Mouse (Mus musculus) stomach, postnatal 0 days (tissue): ENCODE measurements around the gene Tcerg1l. TPM values are rescaled to one million over a fixed set of nuclear protein-coding genes. Genes with fewer than 3 reads are reported as not detected.

Source experiments
- ATAC-seq: fragments of 200-750 bp; cut with Nextera tagmentation; 2 replicates; pipeline ENCODE4 v1.8.0; 2017; ENCODE audit not compliant: low FRiP score, low TSS enrichment
- DNase-seq: peaks from one replicate; pipeline ENCODE4 v3.0.0-alpha.2; 2016; ENCODE audit warnings: low spot score
- H3K27ac ChIP-seq: fragments of 300-500 bp; sonication (generic); replicated peaks from 2 replicates; pipeline ENCODE4 v1.5.1; 2014; ENCODE audit warnings: mild to moderate bottlenecking, control low read depth
- H3K27me3 ChIP-seq: fragments of 300-500 bp; sonication (generic); 2 replicates; pipeline ENCODE4 v1.6.1; 2014; ENCODE audit warnings: low read length; ENCODE audit not compliant: control insufficient read depth, insufficient read depth
- H3K36me3 ChIP-seq: fragments of 300-500 bp; sonication (generic); 2 replicates; pipeline ENCODE4 v1.6.1; 2014; ENCODE audit warnings: low read length, mixed read lengths; ENCODE audit not compliant: control insufficient read depth, insufficient read depth
- H3K4me1 ChIP-seq: fragments of 300-500 bp; sonication (generic); replicated peaks from 2 replicates; pipeline ENCODE4 v1.6.1; 2014; ENCODE audit warnings: antibody characterized with exemption; ENCODE audit not compliant: control insufficient read depth, insufficient read depth
- H3K4me2 ChIP-seq: fragments of 300-500 bp; sonication (generic); replicated peaks from 2 replicates; pipeline ENCODE4 v1.6.1; 2014; ENCODE audit warnings: low read depth, mild to moderate bottlenecking, control low read depth, moderate library complexity
- H3K4me3 ChIP-seq: fragments of 300-500 bp; sonication (generic); 2 replicates; pipeline ENCODE4 v1.5.1; 2014; ENCODE audit warnings: low read depth, low read length, control low read depth
- H3K9ac ChIP-seq: fragments of 300-500 bp; sonication (generic); 2 replicates; pipeline ENCODE4 v1.6.1; 2014; ENCODE audit warnings: mild to moderate bottlenecking, low read length, control low read depth, mixed read lengths
- H3K9me3 ChIP-seq: fragments of 300-500 bp; sonication (generic); 2 replicates; pipeline ENCODE4 v1.6.1; 2016; ENCODE audit warnings: low read length; ENCODE audit not compliant: control insufficient read depth
- CTCF ChIP-seq: IDR thresholded peaks from 2 replicates; pipeline ENCODE4 v1.5.1; 2016; ENCODE audit warnings: antibody characterized with exemption, low read depth, mild to moderate bottlenecking, moderate library complexity
- EP300 ChIP-seq: optimal IDR thresholded peaks from 2 replicates; pipeline ENCODE3; 2016; ENCODE audit warnings: antibody characterized with exemption
- WGBS: fragments of 180-500 bp; shearing (Covaris S2); extraction: QIAGEN DNeasy Blood & Tissue Kit; methylation state at CpG from one replicate; pipeline ENCODE4 v1.1.7; 2014; 5-methylcytosine and 5-hydroxymethylcytosine counted together
- polyA plus RNA-seq: library from polyadenylated mRNA; unstranded; fragments of >200 nt; fragmentation: Nextera tagmentation; extraction: Ambion mirVana; gene quantifications from 2 replicates; pipeline ENCODE4 v1.2.1, GENCODE M21; 2015

The Tcerg1l gene
- polyA plus RNA-seq, 1 experiment from 2014 or later, result 0.19 TPM

- no peaks in the 10 kb centered on the region for H3K9me3 ChIP-seq
- TF ChIP-seq EP300 (no peak), CTCF (no peak)
- peak overlapping the region; percentile 60 for H3K4me2 ChIP-seq
- no peak overlapping the region for H3K9ac ChIP-seq
- H3K4me3 ChIP-seq, result peak overlapping the region; percentile 35
- WGBS, result under 1% methylated on average over 29 of the region's 41 CpGs
- no peaks in the 10 kb centered on the region for H3K36me3 ChIP-seq
- H3K27me3 ChIP-seq, result peaks cover 9% of the 10 kb centered on the region; the same call in 1 of the 2 replicates
- ATAC-seq (no peak), DNase-seq (peak; percentile 70)
- H3K27ac ChIP-seq, result no peak overlapping the region
- peaks cover 3% of the 10 kb centered on the region; the same call in 1 of the 2 replicates for H3K4me1 ChIP-seq
Measured at GRCm38 (mm10) chr7:138396863-138397484, 556 bp downstream of the Tcerg1l start.

- 31% methylated on average over 13 of the region's 13 CpGs for WGBS
- DNase-seq (no peak), ATAC-seq (no peak)
- TF ChIP-seq EP300 (no peak), CTCF (no peak)
- Histone ChIP-seq H3K36me3 (no peaks in the 10 kb centered on the region), H3K27ac (no peak overlapping the region), H3K4me2 (no peak overlapping the region), H3K4me1 (peaks cover 3% of the 10 kb centered on the region; the same call in 1 of the 2 replicates), H3K9me3 (no peaks in the 10 kb centered on the region), H3K4me3 (no peak overlapping the region), H3K27me3 (peaks cover 9% of the 10 kb centered on the region; the same call in 1 of the 2 replicates), H3K9ac (no peak overlapping the region)
Measured at GRCm38 (mm10) chr7:138396109-138396862, 1.2 kb downstream of the Tcerg1l start.

GRCm38 (mm10) chr7:138389941-138390340, 7.6 kb downstream of the Tcerg1l start:
- Histone ChIP-seq H3K9ac (no peak overlapping the region), H3K4me2 (no peak overlapping the region), H3K36me3 (no peaks in the 10 kb centered on the region), H3K27me3 (no peaks in the 10 kb centered on the region), H3K9me3 (no peaks in the 10 kb centered on the region), H3K4me1 (no peaks in the 10 kb centered on the region), H3K27ac (no peak overlapping the region), H3K4me3 (no peak overlapping the region)
- TF ChIP-seq EP300 (no peak), CTCF (no peak)
- 94% methylated on average over 6 of the region's 6 CpGs for WGBS
- ATAC-seq (no peak), DNase-seq (no peak)

GRCm38 (mm10) chr7:138389071-138389470, 8.5 kb downstream of the Tcerg1l start:
- TF ChIP-seq EP300 (no peak), CTCF (no peak)
- 63% methylated on average over 3 of the region's 3 CpGs for WGBS
- Histone ChIP-seq H3K4me2 (no peak overlapping the region), H3K36me3 (no peaks in the 10 kb centered on the region), H3K27ac (no peak overlapping the region), H3K4me3 (no peak overlapping the region), H3K4me1 (no peaks in the 10 kb centered on the region), H3K9ac (no peak overlapping the region), H3K27me3 (no peaks in the 10 kb centered on the region), H3K9me3 (no peaks in the 10 kb centered on the region)
- DNase-seq, result no peak
- no peak for ATAC-seq

- Histone ChIP-seq H3K9me3 (no peaks in the 10 kb centered on the region), H3K9ac (no peak overlapping the region), H3K4me3 (no peak overlapping the region), H3K27me3 (no peaks in the 10 kb centered on the region), H3K4me2 (no peak overlapping the region), H3K4me1 (0 out of 2 replicates have a peak, but pooled peaks cover 2% of the 10 kb centered on the region), H3K36me3 (no peaks in the 10 kb centered on the region), H3K27ac (no peak overlapping the region)
- ATAC-seq (no peak), DNase-seq (no peak)
- TF ChIP-seq CTCF (no peak), EP300 (no peak)
- 79% methylated on average over 3 of the region's 3 CpGs for WGBS
Measured at GRCm38 (mm10) chr7:138379221-138379620, 18.3 kb downstream of the Tcerg1l start.

- H3K9ac ChIP-seq, result no peak overlapping the region
- H3K27ac ChIP-seq, result no peak overlapping the region
- H3K27me3 ChIP-seq, result no peaks in the 10 kb centered on the region
- DNase-seq (no peak), ATAC-seq (no peak)
- TF ChIP-seq CTCF (no peak), EP300 (no peak)
- H3K36me3 ChIP-seq, result no peaks in the 10 kb centered on the region
- H3K4me2 ChIP-seq, result no peak overlapping the region
- WGBS, result 90% methylated on average over 4 of the region's 4 CpGs
- H3K4me3 ChIP-seq, result no peak overlapping the region
- no peaks in the 10 kb centered on the region for H3K9me3 ChIP-seq
- H3K4me1 ChIP-seq, result 0 out of 2 replicates have a peak, but pooled peaks cover 2% of the 10 kb centered on the region
Measured at GRCm38 (mm10) chr7:138378546-138378945, 19.0 kb downstream of the Tcerg1l start.
